Mouse (Mus musculus): ENCODE results near the gene Vmn1r1. TPM values are rescaled to one million over a fixed set of nuclear protein-coding genes. Genes with fewer than 3 reads are reported as not detected.

The Vmn1r1 gene
- polyA plus RNA-seq (2017; shearing (Covaris generic)) = under 1 TPM; 0.06 to 0.12 TPM

GRCm38 (mm10) chr1:182164386-182164785 is at the start of gene Vmn1r1:
Vmn1r1 (minus strand) TSS chr1:182164486.

GRCm38 (mm10) chr1:182124506-182124905 is 39.8 kb downstream of the Vmn1r1 start, which contains the start of gene Srp9:
Srp9 (plus strand) TSS chr1:182124737.

Other genes with a start within 250 kb of the Vmn1r1 start
- gene Enah, start 144.5 kb downstream of the Vmn1r1 start, polyA plus RNA-seq (2017; shearing (Covaris generic)) = 1 to 10 TPM in 1 of 2 experiments, under 1 TPM in 1; 0.58 to 1.9 TPM
- gene Srp9, start 39.7 kb downstream of the Vmn1r1 start, polyA plus RNA-seq (2017; shearing (Covaris generic)) = 100 to 1,000 TPM; 154 to 162 TPM
- gene Degs1, start 118.3 kb upstream of the Vmn1r1 start, polyA plus RNA-seq (2017; shearing (Covaris generic)) = 100 to 1,000 TPM; 106 to 142 TPM
- 10 to 100 TPM; 56.1 to 70.5 TPM for gene Fbxo28, start 177.1 kb upstream of the Vmn1r1 start, polyA plus RNA-seq (2017; shearing (Covaris generic))
- 10 to 100 TPM; 18.8 to 32.8 TPM for gene Trp53bp2, start 244.7 kb upstream of the Vmn1r1 start, polyA plus RNA-seq (2017; shearing (Covaris generic))